Mouse (Mus musculus) stomach, embryonic 15.5 days (tissue): ENCODE data around the gene Whamm. TPM values are rescaled to one million over a fixed set of nuclear protein-coding genes. Genes with fewer than 3 reads are reported as not detected.

Experiments
- ATAC-seq: fragments of 200-750 bp; cut with Nextera tagmentation; 2 replicates; pipeline ENCODE4 v1.8.0; 2017; ENCODE audit warnings: low read depth, moderate number of reproducible peaks, moderate TSS enrichment; ENCODE audit not compliant: insufficient read depth, low FRiP score
- H3K27ac ChIP-seq: fragments of 300-500 bp; sonication (generic); 2 replicates; pipeline ENCODE4 v1.5.1; 2015; ENCODE audit warnings: mild to moderate bottlenecking, inconsistent platforms
- H3K27me3 ChIP-seq: fragments of 300-500 bp; sonication (generic); replicated peaks from 2 replicates; pipeline ENCODE4 v1.6.1; 2015; ENCODE audit warnings: inconsistent platforms
- H3K36me3 ChIP-seq: fragments of 300-500 bp; sonication (generic); 2 replicates; pipeline ENCODE4 v1.6.1; 2015; ENCODE audit warnings: inconsistent platforms
- H3K4me1 ChIP-seq: fragments of 300-500 bp; sonication (generic); 2 replicates; pipeline ENCODE4 v1.6.1; 2015; ENCODE audit warnings: inconsistent platforms
- H3K4me2 ChIP-seq: fragments of 300-500 bp; sonication (generic); 2 replicates; pipeline ENCODE4 v1.6.1; 2015; ENCODE audit warnings: mild to moderate bottlenecking, inconsistent platforms
- H3K4me3 ChIP-seq: fragments of 300-500 bp; sonication (generic); replicated peaks from 2 replicates; pipeline ENCODE4 v1.5.1; 2015; ENCODE audit warnings: inconsistent platforms
- H3K9ac ChIP-seq: fragments of 300-500 bp; sonication (generic); 2 replicates; pipeline ENCODE4 v1.6.1; 2015; ENCODE audit warnings: inconsistent platforms
- H3K9me3 ChIP-seq: fragments of 300-500 bp; sonication (generic); 2 replicates; pipeline ENCODE4 v1.6.1; 2016; ENCODE audit warnings: inconsistent platforms
- WGBS: fragments of 180-500 bp; shearing (Covaris S2); methylation state at CpG from one replicate; pipeline ENCODE4 v1.1.7; 2015; 5-methylcytosine and 5-hydroxymethylcytosine counted together
- polyA plus RNA-seq: library from polyadenylated mRNA; unstranded; fragments of >200 nt; fragmentation: Nextera tagmentation; extraction: Ambion mirVana; gene quantifications from 2 replicates; pipeline ENCODE4 v1.2.1, GENCODE M21; 2015

Gene Whamm
- polyA plus RNA-seq, 1 experiment from 2014 or later, result 7.0 TPM

DNA sequence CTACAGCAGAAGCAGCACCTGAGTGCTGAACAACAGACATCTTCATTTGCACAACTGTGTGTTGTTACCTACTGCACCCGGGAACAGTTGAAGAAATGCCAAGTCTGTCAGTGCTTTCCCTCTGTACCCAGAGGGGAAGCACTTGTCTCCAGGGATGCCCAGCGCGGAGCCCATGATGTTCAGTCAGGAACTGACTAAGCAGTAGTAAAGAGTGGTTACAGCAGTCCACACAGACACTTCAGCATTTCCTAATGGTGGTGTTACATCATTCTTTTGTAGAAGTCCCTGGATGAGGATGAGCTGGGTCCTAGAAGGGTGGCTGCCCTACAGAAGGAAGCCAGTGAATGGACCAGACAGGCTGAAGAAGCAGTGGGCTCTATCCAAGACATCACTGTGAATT, 6.8 kb downstream of the Whamm start:
- ATAC-seq, result no peak
- WGBS, result 95% methylated on average over 3 of the region's 3 CpGs
- no peaks in the 10 kb centered on the region for H3K9me3 ChIP-seq
- H3K4me2 ChIP-seq, result no peak overlapping the region
- H3K4me3 ChIP-seq, result no peak overlapping the region
- no peaks in the 10 kb centered on the region for H3K27me3 ChIP-seq
- H3K9ac ChIP-seq, result no peak overlapping the region
- no peak overlapping the region for H3K27ac ChIP-seq
- 0 out of 2 replicates have a peak, but pooled peaks cover 5% of the 10 kb centered on the region for H3K36me3 ChIP-seq
- H3K4me1 ChIP-seq, result no peaks in the 10 kb centered on the region; the same call in 1 of the 2 replicates

DNA sequence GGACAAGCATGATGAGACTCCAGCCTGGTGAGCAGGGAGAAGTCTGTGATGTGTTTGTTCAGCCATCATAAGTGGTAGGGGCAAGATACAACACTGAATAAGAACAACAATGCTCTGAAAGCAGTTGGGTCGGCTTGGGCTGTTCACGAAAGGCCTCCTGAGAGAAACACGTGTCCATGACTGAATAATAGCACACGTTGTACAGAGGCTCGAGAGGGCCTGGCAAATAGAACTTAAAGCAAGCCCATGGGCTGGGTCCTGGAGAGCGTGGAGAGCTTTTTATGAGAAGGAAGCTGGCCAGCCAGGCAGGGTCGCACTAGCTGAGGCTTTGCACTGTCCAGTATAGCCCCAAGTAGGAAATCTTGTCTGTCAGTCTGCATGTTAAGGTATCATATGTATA, 7.3 kb downstream of the Whamm start:
- Histone ChIP-seq H3K4me2 (no peak overlapping the region), H3K27me3 (no peaks in the 10 kb centered on the region), H3K36me3 (0 out of 2 replicates have a peak, but pooled peaks cover 5% of the 10 kb centered on the region), H3K9me3 (no peaks in the 10 kb centered on the region), H3K4me3 (no peak overlapping the region), H3K27ac (no peak overlapping the region), H3K9ac (no peak overlapping the region), H3K4me1 (no peaks in the 10 kb centered on the region)
- ATAC-seq, result no peak
- 89% methylated on average over 7 of the region's 7 CpGs for WGBS

DNA sequence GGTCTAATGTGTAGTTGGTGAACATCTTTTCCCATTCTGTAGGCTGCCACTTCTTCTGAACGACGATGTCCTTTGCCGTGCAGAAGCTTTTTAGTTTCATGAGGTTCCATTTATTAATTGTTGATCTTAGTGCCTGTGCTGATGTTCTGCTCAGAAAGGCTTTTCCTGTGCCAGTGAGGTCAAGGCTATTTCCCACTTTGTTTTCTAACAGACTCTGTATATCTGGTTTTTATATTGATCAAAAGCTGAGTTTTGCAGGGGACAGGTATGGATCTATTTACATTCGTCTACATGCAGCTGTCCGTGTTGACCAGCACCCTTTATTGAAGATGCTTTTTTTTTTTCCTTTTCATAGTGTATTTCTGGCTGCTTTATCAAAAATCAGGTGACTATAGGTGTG, 8.2 kb downstream of the Whamm start:
- no peak for ATAC-seq
- no peak overlapping the region for H3K27ac ChIP-seq
- no peak overlapping the region for H3K4me3 ChIP-seq
- no peak overlapping the region for H3K9ac ChIP-seq
- no peaks in the 10 kb centered on the region for H3K9me3 ChIP-seq
- H3K4me1 ChIP-seq, result no peaks in the 10 kb centered on the region
- 0 out of 2 replicates have a peak, but pooled peaks cover 5% of the 10 kb centered on the region for H3K36me3 ChIP-seq
- 91% methylated on average over 5 of the region's 5 CpGs for WGBS
- H3K27me3 ChIP-seq, result no peaks in the 10 kb centered on the region
- no peak overlapping the region for H3K4me2 ChIP-seq

DNA sequence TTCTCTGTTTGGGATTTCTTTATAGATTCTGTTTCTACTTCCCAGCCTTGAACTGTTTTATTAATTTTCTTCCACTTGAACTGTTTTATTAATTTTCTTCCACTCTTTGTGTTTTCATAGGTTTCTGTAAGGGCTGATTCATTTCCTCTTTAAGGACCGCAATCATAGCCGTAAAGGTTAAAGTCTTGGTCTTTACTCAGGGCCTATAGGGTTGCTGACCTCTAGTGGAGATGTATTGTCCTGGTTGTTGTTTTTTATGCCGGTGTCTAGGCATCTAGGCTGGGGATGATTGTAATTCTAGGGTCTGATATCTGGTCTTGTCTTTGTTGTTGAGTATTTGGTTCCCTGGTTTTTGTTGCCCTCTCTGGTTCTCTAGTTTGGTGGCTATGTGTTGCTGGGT, 12.4 kb downstream of the Whamm start:
- Histone ChIP-seq H3K9ac (no peak overlapping the region), H3K4me3 (no peak overlapping the region), H3K36me3 (peaks cover 30% of the 10 kb centered on the region), H3K9me3 (no peaks in the 10 kb centered on the region), H3K4me1 (no peaks in the 10 kb centered on the region), H3K27me3 (no peaks in the 10 kb centered on the region), H3K27ac (no peak overlapping the region), H3K4me2 (no peak overlapping the region)
- no peak for ATAC-seq
- WGBS, result 63% methylated on average over 3 of the region's 3 CpGs

DNA sequence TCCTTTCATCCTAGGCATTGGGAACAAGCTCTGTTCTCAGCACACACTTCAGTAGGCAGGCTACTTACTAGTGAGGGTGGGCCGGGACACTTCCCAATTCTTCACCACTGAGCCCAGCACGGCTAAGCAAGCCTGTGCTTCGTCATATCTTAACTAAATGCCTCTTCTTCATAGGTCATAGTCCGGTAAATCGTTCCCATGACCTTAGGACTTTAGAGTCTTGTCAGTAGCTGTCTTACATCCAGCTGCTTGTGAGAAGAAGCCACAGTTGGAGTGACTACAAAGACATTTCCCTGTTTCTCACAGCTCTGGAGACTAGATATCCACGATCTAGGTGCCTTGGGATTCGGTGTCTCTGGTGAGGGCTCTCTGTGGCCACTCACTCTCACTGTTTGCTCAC, 14.3 kb downstream of the Whamm start:
- H3K27ac ChIP-seq, result no peak overlapping the region

DNA sequence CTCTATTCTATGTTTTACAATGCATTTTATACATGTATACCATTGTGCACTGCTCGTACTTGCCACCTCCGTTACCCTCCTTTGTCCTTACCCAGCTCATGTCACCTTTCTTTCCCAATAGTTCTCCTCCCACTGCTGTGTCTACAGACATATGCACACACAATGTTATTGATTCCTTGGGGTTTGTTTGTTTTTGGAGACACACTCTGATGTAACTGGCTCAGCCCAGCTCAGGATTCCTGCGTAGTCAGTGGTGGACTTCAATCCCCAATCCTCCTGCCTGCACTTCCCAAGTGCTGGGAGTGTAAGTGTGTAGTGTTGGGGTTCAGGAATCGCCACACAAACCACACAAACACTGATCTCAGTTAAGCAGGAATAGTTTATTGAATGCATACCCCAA, 16.2 kb downstream of the Whamm start:
- Histone ChIP-seq H3K9ac (no peak overlapping the region), H3K4me2 (no peak overlapping the region), H3K27me3 (no peaks in the 10 kb centered on the region), H3K27ac (no peak overlapping the region), H3K4me1 (no peaks in the 10 kb centered on the region), H3K4me3 (no peak overlapping the region), H3K36me3 (peaks cover 27% of the 10 kb centered on the region), H3K9me3 (no peaks in the 10 kb centered on the region)
- WGBS, result 77% methylated on average over 4 of the region's 4 CpGs
- no peak; the same call in 1 of the 2 replicates for ATAC-seq

More for the DNA sequence above, 14.3 kb downstream of the Whamm start:
- Histone ChIP-seq H3K4me2 (no peak overlapping the region), H3K4me1 (no peaks in the 10 kb centered on the region), H3K4me3 (no peak overlapping the region), H3K9ac (no peak overlapping the region), H3K27me3 (no peaks in the 10 kb centered on the region), H3K9me3 (no peaks in the 10 kb centered on the region), H3K36me3 (peaks cover 25% of the 10 kb centered on the region)
- 82% methylated on average over 7 of the region's 7 CpGs for WGBS
- ATAC-seq, result no peak

DNA sequence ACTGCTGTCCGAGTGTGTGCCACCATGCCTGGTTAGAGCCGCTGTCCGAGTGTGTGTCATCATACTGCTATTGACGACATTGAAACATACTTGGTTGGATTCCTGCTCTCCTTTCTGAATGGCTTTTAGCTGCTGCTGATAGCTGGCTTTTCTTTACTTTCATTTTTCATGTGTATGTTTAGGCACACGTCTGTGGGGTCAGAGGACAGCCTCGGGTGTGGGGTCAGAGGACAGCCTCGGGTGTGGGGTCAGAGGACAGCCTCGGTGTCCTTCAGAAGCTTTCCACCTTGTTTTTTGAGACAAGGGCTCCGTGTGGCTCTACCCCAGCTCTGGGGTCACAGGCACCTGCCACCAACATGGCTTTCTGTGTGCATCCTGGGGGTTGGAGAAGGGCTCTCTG, 21.6 kb downstream of the Whamm start:
- no peak overlapping the region for H3K4me3 ChIP-seq
- H3K27me3 ChIP-seq, result no peaks in the 10 kb centered on the region
- no peak overlapping the region for H3K9ac ChIP-seq
- WGBS, result 68% methylated on average over 9 of the region's 9 CpGs
- no peaks in the 10 kb centered on the region for H3K9me3 ChIP-seq
- no peak overlapping the region for H3K27ac ChIP-seq
- peaks cover 27% of the 10 kb centered on the region for H3K36me3 ChIP-seq
- ATAC-seq, result 0 out of 2 replicates have a peak, but pooled peaks have one; percentile 31
- no peak overlapping the region for H3K4me2 ChIP-seq
- H3K4me1 ChIP-seq, result no peaks in the 10 kb centered on the region

DNA sequence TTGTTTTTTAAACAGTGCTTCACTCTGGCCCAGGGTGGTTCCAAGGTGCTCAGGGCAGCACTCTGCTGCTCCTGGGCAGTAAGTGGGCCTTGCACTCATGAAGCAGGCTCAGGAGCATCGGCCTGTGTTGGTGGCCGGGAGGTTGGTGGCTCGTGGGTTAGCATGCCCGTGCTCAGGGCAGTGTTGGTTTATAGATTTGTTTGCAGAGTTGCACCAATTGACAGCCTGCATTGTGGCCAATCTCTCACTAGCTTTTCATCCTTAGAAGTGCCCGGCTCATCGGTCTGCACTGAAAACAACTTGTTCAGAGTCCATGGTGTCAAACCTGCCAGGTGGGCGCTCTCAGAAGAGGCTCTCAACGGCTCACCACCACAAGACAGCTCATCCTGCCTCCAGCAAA, 22.3 kb downstream of the Whamm start:
- no peak for ATAC-seq
- Histone ChIP-seq H3K27me3 (no peaks in the 10 kb centered on the region), H3K9ac (no peak overlapping the region), H3K4me3 (no peak overlapping the region), H3K4me1 (no peaks in the 10 kb centered on the region), H3K9me3 (no peaks in the 10 kb centered on the region), H3K4me2 (no peak overlapping the region), H3K27ac (no peak overlapping the region), H3K36me3 (peaks cover 28% of the 10 kb centered on the region)
- WGBS, result 77% methylated on average over 8 of the region's 8 CpGs

DNA sequence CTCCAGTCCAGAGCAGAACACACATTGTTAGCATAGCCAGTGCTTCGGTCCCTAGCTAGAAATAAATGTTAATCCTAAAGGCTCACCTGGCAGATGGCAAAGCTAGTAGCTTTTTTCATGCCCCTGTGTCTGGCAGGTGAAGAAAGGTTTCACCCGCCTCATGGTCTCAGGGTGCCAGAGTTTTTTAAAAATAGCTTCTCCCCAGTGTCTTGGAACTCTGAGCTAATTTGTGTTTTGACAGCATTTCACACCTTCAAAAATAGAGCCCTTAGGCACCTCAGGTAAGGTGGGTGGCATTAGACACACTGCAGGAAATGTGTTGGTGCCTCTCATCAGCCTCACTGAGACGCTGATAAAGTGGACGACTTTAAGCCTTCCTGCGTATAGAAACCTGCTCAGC, 24.0 kb downstream of the Whamm start:
- no peak overlapping the region for H3K4me2 ChIP-seq
- H3K9ac ChIP-seq, result no peak overlapping the region
- ATAC-seq, result no peak
- H3K27me3 ChIP-seq, result no peaks in the 10 kb centered on the region
- H3K27ac ChIP-seq, result no peak overlapping the region
- H3K9me3 ChIP-seq, result no peaks in the 10 kb centered on the region
- H3K4me3 ChIP-seq, result no peak overlapping the region
- H3K36me3 ChIP-seq, result peaks cover 30% of the 10 kb centered on the region
- no peaks in the 10 kb centered on the region for H3K4me1 ChIP-seq
- WGBS, result 79% methylated on average over 5 of the region's 5 CpGs

DNA sequence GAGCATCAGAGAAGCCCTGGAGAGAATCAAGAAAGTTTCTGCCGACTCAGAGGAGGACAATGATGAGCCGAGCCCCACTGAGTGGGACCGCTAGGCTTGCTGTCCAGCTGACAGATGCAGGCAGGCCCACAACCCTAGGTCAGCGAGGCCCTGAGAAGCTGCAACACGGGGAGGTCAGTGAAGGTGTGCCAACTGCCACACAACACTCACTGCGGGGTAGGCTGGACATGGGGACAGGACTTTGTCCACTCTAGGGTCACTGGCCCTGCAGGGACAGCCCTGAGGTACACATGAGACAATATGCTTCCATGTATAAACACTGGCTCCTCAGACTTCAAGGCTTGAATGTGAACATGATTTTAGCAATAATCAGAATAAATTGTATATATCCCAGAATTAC, 25.0 kb downstream of the Whamm start:
- H3K9me3 ChIP-seq, result no peaks in the 10 kb centered on the region
- H3K27ac ChIP-seq, result no peak overlapping the region
- H3K9ac ChIP-seq, result no peak overlapping the region
- no peak overlapping the region for H3K4me2 ChIP-seq
- H3K4me3 ChIP-seq, result no peak overlapping the region
- peaks cover 30% of the 10 kb centered on the region for H3K36me3 ChIP-seq
- ATAC-seq, result no peak
- H3K4me1 ChIP-seq, result no peaks in the 10 kb centered on the region
- H3K27me3 ChIP-seq, result no peaks in the 10 kb centered on the region
- 86% methylated on average over 6 of the region's 6 CpGs for WGBS

DNA sequence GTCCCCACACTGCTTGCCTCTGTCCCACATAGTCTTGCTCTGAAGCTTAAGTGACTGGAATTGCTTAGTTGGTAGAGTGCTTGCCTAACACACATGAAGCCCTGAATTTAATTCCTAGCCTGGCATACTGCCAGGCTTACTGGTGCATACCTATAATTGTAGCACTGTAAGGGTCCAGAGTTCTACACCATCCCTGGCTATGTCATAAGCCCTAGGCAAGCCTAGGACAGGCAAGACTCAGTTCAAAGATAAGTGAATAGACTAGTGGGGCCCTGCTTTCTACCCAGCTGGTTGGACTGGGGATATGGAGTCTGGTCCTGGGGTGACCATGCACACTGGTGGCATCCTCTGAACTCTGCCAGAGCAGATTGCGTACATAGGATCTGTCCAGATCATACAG, 26.6 kb downstream of the Whamm start:
- Histone ChIP-seq H3K4me1 (no peaks in the 10 kb centered on the region), H3K27ac (no peak overlapping the region), H3K9me3 (no peaks in the 10 kb centered on the region), H3K4me3 (no peak overlapping the region), H3K9ac (no peak overlapping the region), H3K36me3 (peaks cover 27% of the 10 kb centered on the region), H3K4me2 (no peak overlapping the region), H3K27me3 (no peaks in the 10 kb centered on the region)
- 92% methylated on average over 1 of the region's 1 CpGs for WGBS
- no peak for ATAC-seq

DNA sequence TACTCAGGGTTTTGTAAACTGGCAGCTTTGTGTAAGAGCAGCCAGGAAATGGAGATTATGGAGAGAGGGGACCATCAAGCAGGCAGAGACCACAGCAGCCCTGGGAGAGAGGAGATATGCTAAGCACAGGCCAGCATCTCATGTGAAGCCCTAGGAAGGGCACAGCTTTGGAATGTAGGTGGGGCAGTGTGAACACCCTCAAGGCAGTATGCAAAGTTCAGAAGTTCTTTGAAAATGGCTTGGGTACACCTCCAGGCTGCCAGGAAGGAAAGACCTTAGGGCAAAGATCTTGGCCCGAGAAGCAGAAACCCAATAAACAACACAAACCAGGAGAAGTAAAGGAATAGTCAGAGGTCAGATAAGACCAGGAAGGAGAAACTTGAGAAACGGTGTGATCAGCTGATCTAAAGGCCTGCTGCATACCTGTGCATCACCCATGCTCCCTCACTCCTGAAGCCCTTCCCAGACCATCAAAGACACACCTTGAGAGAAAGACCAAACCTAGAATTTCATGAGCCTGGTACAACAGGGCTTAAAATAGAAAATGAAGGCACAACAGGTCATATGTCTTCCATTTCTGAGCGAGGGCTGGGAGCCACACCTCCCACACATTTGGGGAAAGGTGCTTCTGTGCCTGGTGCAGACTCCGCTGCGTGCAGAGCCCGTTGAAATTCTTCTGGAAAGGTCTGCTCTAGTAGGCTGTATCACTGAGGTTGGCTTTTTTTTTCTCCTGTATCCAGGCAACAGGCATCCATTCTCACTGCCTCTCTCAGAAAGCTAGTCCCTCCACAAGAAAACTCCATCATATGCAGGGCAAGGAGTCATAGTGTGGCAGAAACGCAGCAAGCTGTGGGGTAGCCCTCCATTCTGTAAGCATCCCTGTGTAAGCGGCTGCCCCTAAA, 28.6 kb downstream of the Whamm start:
- Histone ChIP-seq H3K4me3 (no peak overlapping the region), H3K9ac (no peak overlapping the region), H3K36me3 (peaks cover 18% of the 10 kb centered on the region), H3K27ac (no peak overlapping the region), H3K27me3 (no peaks in the 10 kb centered on the region), H3K4me2 (no peak overlapping the region), H3K9me3 (no peaks in the 10 kb centered on the region), H3K4me1 (no peaks in the 10 kb centered on the region)
- ATAC-seq, result no peak
- 62% methylated on average over 8 of the region's 8 CpGs for WGBS
